Mouse (Mus musculus): ENCODE measurements around the gene BC029722. TPM values are rescaled to one million over a fixed set of nuclear protein-coding genes. Genes with fewer than 3 reads are reported as not detected.
A peak's percentile ranks its signal among the peaks of the same experiment; 100 is the strongest.

BC029722 gene
- polyA plus RNA-seq, 1 experiment from 2014 or later: 9.7 TPM

DNA sequence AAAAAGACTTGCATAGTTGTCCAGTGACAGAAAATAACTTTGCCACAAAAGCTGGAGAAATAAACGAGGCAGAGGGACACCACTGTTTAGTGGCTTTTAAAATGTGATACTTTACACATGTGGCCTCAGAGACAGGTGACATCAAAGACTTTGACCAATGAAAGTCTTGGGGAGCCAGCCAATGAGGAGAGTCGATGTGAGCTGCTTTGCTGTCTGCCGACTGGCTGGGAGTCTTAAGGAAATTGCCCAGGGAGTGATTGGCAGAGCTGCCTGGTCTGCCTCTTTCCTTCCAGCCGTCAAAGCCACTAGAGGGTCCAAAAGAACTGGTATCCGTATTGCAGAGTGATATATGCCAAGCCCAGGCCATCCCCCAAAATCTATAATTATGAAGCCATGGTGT, 4.4 kb downstream of the BC029722 start:
- Histone ChIP-seq H3K9me3 (ENCODE audit: control insufficient read depth, low read length) (no peaks in the 10 kb centered on the region), H3K4me2 (replicated peaks; ENCODE audit: low read depth, low read length) (no peak overlapping the region), H3K4me1 (replicated peaks; ENCODE audit: control insufficient read depth, insufficient read depth, low read length) (no peaks in the 10 kb centered on the region), H3K36me3 (ENCODE audit: control insufficient read depth, insufficient read depth, low read length) (no peaks in the 10 kb centered on the region), H3K9ac (ENCODE audit: low read depth, low read length) (no peak overlapping the region), H3K27me3 (ENCODE audit: control insufficient read depth, insufficient read depth, low read length) (no peaks in the 10 kb centered on the region), H3K27ac (ENCODE audit: low read depth, low read length) (no peak overlapping the region), H3K4me3 (ENCODE audit: low read depth, low read length) (no peak overlapping the region)
- no peak for DNase-seq (ENCODE audit: low spot score)
- WGBS: 35% methylated on average over 5 of the region's 5 CpGs
- ATAC-seq (ENCODE audit: low FRiP score): no peak

GRCm38 (mm10) chr2:155812637-155813036, 6.6 kb downstream of the BC029722 start:
- Histone ChIP-seq H3K27me3 (ENCODE audit: control insufficient read depth, insufficient read depth, low read length) (no peaks in the 10 kb centered on the region), H3K4me1 (replicated peaks; ENCODE audit: control insufficient read depth, insufficient read depth, low read length) (no peaks in the 10 kb centered on the region), H3K36me3 (ENCODE audit: control insufficient read depth, insufficient read depth, low read length) (no peaks in the 10 kb centered on the region), H3K4me2 (replicated peaks; ENCODE audit: low read depth, low read length) (no peak overlapping the region), H3K27ac (ENCODE audit: low read depth, low read length) (no peak overlapping the region), H3K9ac (ENCODE audit: low read depth, low read length) (no peak overlapping the region), H3K9me3 (ENCODE audit: control insufficient read depth, low read length) (no peaks in the 10 kb centered on the region), H3K4me3 (ENCODE audit: low read depth, low read length) (no peak overlapping the region)
- ATAC-seq (ENCODE audit: low FRiP score): no peak
- no peak for DNase-seq (ENCODE audit: low spot score)
- 83% methylated on average over 4 of the region's 4 CpGs for WGBS

GRCm38 (mm10) chr2:155811821-155812396, 7.3 kb downstream of the BC029722 start:
- H3K4me1 ChIP-seq (replicated peaks; ENCODE audit: control insufficient read depth, insufficient read depth, low read length): no peaks in the 10 kb centered on the region
- WGBS: 34% methylated on average over 16 of the region's 16 CpGs
- no peak overlapping the region for H3K27ac ChIP-seq (ENCODE audit: low read depth, low read length)
- no peak overlapping the region for H3K4me3 ChIP-seq (ENCODE audit: low read depth, low read length)
- no peak overlapping the region for H3K9ac ChIP-seq (ENCODE audit: low read depth, low read length)
- peak; percentile 90 for DNase-seq (ENCODE audit: low spot score)
- H3K27me3 ChIP-seq (ENCODE audit: control insufficient read depth, insufficient read depth, low read length): no peaks in the 10 kb centered on the region
- H3K4me2 ChIP-seq (replicated peaks; ENCODE audit: low read depth, low read length): no peak overlapping the region
- peak; percentile 22; the same call in 1 of the 2 replicates for ATAC-seq (ENCODE audit: low FRiP score)
- no peaks in the 10 kb centered on the region for H3K36me3 ChIP-seq (ENCODE audit: control insufficient read depth, insufficient read depth, low read length)
- H3K9me3 ChIP-seq (ENCODE audit: control insufficient read depth, low read length): no peaks in the 10 kb centered on the region

DNA sequence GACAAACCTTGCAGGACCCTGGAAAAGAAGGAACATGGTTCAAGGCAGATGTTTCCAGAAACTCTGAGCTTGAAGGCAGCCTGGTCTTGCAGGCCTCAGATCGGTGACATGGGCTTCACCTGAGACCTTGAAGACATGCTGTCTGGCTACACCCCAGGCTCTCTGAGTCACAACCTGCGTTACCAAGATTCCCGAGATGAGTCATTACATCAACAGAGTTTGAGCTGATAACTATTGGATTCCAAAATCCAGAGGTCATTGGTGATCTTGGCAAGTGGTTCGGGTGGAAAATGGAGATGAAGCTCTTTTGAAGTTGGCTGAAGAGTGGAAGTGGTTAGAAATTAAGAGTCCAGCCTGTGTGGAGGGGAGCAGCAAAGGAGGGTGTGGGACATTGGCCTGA, 9.6 kb downstream of the BC029722 start:
- no peaks in the 10 kb centered on the region for H3K27me3 ChIP-seq (ENCODE audit: control insufficient read depth, insufficient read depth, low read length)
- 86% methylated on average over 4 of the region's 4 CpGs for WGBS
- ATAC-seq (ENCODE audit: low FRiP score) (no peak), DNase-seq (ENCODE audit: low spot score) (no peak)
- H3K4me2 ChIP-seq (replicated peaks; ENCODE audit: low read depth, low read length): no peak overlapping the region
- H3K9ac ChIP-seq (ENCODE audit: low read depth, low read length): no peak overlapping the region
- no peak overlapping the region for H3K27ac ChIP-seq (ENCODE audit: low read depth, low read length)
- H3K9me3 ChIP-seq (ENCODE audit: control insufficient read depth, low read length): no peaks in the 10 kb centered on the region
- H3K36me3 ChIP-seq (ENCODE audit: control insufficient read depth, insufficient read depth, low read length): no peaks in the 10 kb centered on the region
- no peaks in the 10 kb centered on the region for H3K4me1 ChIP-seq (replicated peaks; ENCODE audit: control insufficient read depth, insufficient read depth, low read length)
- no peak overlapping the region for H3K4me3 ChIP-seq (ENCODE audit: low read depth, low read length)

DNA sequence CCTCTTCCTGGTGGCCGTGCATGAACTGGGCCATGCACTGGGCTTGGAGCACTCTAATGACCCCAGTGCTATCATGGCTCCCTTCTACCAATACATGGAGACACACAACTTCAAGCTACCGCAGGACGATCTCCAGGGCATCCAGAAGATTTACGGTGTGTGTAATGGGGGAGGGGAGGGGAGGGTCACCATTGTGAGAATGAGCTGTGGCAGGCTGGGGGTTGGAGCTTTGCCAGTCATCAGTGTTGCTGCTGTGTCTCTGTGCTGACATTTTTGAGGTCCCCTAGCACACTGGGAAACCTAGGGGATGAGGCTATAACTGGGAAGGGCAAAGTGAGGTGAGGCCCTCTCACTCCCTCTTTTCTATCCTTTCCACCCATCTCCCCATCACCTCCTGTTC, 11.8 kb downstream of the BC029722 start:
- no peak overlapping the region for H3K4me3 ChIP-seq (ENCODE audit: low read depth, low read length)
- 83% methylated on average over 4 of the region's 4 CpGs for WGBS
- H3K27me3 ChIP-seq (ENCODE audit: control insufficient read depth, insufficient read depth, low read length): no peaks in the 10 kb centered on the region
- DNase-seq (ENCODE audit: low spot score) (no peak), ATAC-seq (ENCODE audit: low FRiP score) (no peak)
- H3K4me1 ChIP-seq (replicated peaks; ENCODE audit: control insufficient read depth, insufficient read depth, low read length): no peaks in the 10 kb centered on the region
- H3K4me2 ChIP-seq (replicated peaks; ENCODE audit: low read depth, low read length): no peak overlapping the region
- H3K27ac ChIP-seq (ENCODE audit: low read depth, low read length): no peak overlapping the region
- H3K36me3 ChIP-seq (ENCODE audit: control insufficient read depth, insufficient read depth, low read length): no peaks in the 10 kb centered on the region
- no peaks in the 10 kb centered on the region for H3K9me3 ChIP-seq (ENCODE audit: control insufficient read depth, low read length)
- no peak overlapping the region for H3K9ac ChIP-seq (ENCODE audit: low read depth, low read length)

GRCm38 (mm10) chr2:155806548-155806947, 12.7 kb downstream of the BC029722 start:
- WGBS: 81% methylated on average over 5 of the region's 5 CpGs
- H3K9me3 ChIP-seq (ENCODE audit: control insufficient read depth, low read length): no peaks in the 10 kb centered on the region
- no peak overlapping the region for H3K27ac ChIP-seq (ENCODE audit: low read depth, low read length)
- H3K4me3 ChIP-seq (ENCODE audit: low read depth, low read length): no peak overlapping the region
- no peaks in the 10 kb centered on the region for H3K27me3 ChIP-seq (ENCODE audit: control insufficient read depth, insufficient read depth, low read length)
- DNase-seq (ENCODE audit: low spot score): no peak
- H3K4me1 ChIP-seq (replicated peaks; ENCODE audit: control insufficient read depth, insufficient read depth, low read length): no peaks in the 10 kb centered on the region
- no peak overlapping the region for H3K9ac ChIP-seq (ENCODE audit: low read depth, low read length)
- no peaks in the 10 kb centered on the region for H3K36me3 ChIP-seq (ENCODE audit: control insufficient read depth, insufficient read depth, low read length)
- no peak overlapping the region for H3K4me2 ChIP-seq (replicated peaks; ENCODE audit: low read depth, low read length)
- ATAC-seq (ENCODE audit: low FRiP score): no peak

- Histone ChIP-seq H3K4me3 (ENCODE audit: low read depth, low read length) (no peak overlapping the region), H3K4me2 (replicated peaks; ENCODE audit: low read depth, low read length) (no peak overlapping the region), H3K4me1 (replicated peaks; ENCODE audit: control insufficient read depth, insufficient read depth, low read length) (no peaks in the 10 kb centered on the region), H3K9ac (ENCODE audit: low read depth, low read length) (no peak overlapping the region), H3K27ac (ENCODE audit: low read depth, low read length) (no peak overlapping the region), H3K9me3 (ENCODE audit: control insufficient read depth, low read length) (no peaks in the 10 kb centered on the region), H3K36me3 (ENCODE audit: control insufficient read depth, insufficient read depth, low read length) (no peaks in the 10 kb centered on the region), H3K27me3 (ENCODE audit: control insufficient read depth, insufficient read depth, low read length) (no peaks in the 10 kb centered on the region)
- no peak for ATAC-seq (ENCODE audit: low FRiP score)
- WGBS: 87% methylated on average over 6 of the region's 6 CpGs
- no peak for DNase-seq (ENCODE audit: low spot score)
Observed at GRCm38 (mm10) chr2:155805925-155806255, 13.3 kb downstream of the BC029722 start.

DNA sequence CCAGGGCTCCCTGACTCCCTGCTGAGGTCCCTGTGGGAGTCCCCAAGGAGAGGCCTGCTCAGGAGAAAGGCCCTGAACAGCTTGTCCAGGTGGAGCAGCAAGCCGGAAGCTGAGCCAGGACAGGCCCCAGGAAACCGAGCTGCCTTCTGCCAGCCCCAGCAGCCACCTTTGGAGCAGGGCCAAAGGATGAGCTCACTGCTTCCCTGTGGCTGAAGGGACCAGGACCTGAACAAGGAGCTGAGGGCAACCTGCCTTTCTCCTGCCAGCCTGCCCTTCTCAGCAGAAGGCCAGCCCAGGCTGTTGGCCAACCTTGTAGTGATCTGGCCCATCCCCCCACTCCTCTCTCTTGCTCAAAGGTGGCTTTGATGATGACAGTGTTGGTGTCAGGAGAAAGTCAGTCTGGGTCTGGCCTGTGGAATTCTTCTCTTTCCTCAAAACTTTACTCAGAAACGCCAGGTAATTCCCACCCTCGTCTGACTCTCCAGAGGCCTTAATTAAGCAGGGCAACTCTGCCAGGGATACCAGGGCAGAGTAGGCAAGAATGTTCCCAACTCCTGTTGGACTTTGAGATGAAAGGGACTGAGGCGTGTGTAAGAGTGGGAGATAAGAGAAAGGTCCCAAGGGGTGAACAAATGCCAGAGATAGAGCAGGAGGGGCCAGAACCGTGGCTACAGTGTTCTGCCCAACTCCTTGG, 13.8 kb downstream of the BC029722 start:
- Histone ChIP-seq H3K36me3 (ENCODE audit: control insufficient read depth, insufficient read depth, low read length) (no peaks in the 10 kb centered on the region), H3K9ac (ENCODE audit: low read depth, low read length) (no peak overlapping the region), H3K27ac (ENCODE audit: low read depth, low read length) (no peak overlapping the region), H3K4me3 (ENCODE audit: low read depth, low read length) (no peak overlapping the region), H3K9me3 (ENCODE audit: control insufficient read depth, low read length) (no peaks in the 10 kb centered on the region), H3K4me2 (replicated peaks; ENCODE audit: low read depth, low read length) (no peak overlapping the region), H3K4me1 (replicated peaks; ENCODE audit: control insufficient read depth, insufficient read depth, low read length) (no peaks in the 10 kb centered on the region), H3K27me3 (ENCODE audit: control insufficient read depth, insufficient read depth, low read length) (no peaks in the 10 kb centered on the region)
- ATAC-seq (ENCODE audit: low FRiP score) (no peak), DNase-seq (ENCODE audit: low spot score) (no peak)
- 68% methylated on average over 6 of the region's 6 CpGs for WGBS

GRCm38 (mm10) chr2:155804053-155804452, 15.2 kb downstream of the BC029722 start:
- H3K4me1 ChIP-seq (replicated peaks; ENCODE audit: control insufficient read depth, insufficient read depth, low read length): no peaks in the 10 kb centered on the region
- H3K36me3 ChIP-seq (ENCODE audit: control insufficient read depth, insufficient read depth, low read length): no peaks in the 10 kb centered on the region
- H3K9ac ChIP-seq (ENCODE audit: low read depth, low read length): no peak overlapping the region
- ATAC-seq (ENCODE audit: low FRiP score) (no peak), DNase-seq (ENCODE audit: low spot score) (no peak)
- no peak overlapping the region for H3K27ac ChIP-seq (ENCODE audit: low read depth, low read length)
- no peak overlapping the region for H3K4me2 ChIP-seq (replicated peaks; ENCODE audit: low read depth, low read length)
- H3K9me3 ChIP-seq (ENCODE audit: control insufficient read depth, low read length): no peaks in the 10 kb centered on the region
- 77% methylated on average over 5 of the region's 5 CpGs for WGBS
- no peak overlapping the region for H3K4me3 ChIP-seq (ENCODE audit: low read depth, low read length)
- no peaks in the 10 kb centered on the region for H3K27me3 ChIP-seq (ENCODE audit: control insufficient read depth, insufficient read depth, low read length)
